Mouse (Mus musculus) forebrain, embryonic 15.5 days (tissue): Measurements from ENCODE around the gene Caskin2. TPM values are rescaled to one million over a fixed set of nuclear protein-coding genes. Genes with fewer than 3 reads are reported as not detected.

Experiments used
- ATAC-seq: fragments of 200-750 bp; cut with Nextera tagmentation; replicated peaks from 2 replicates; pipeline ENCODE4 v1.8.0; 2017; ENCODE audit warnings: mild to moderate bottlenecking, moderate TSS enrichment, moderate library complexity
- H3K27ac ChIP-seq: fragments of 300-500 bp; sonication (generic); replicated peaks from 2 replicates; pipeline ENCODE4 v1.5.1; 2015; ENCODE audit warnings: mild to moderate bottlenecking, inconsistent platforms
- H3K27me3 ChIP-seq: fragments of 300-500 bp; sonication (generic); 2 replicates; pipeline ENCODE4 v1.6.1; 2015; ENCODE audit warnings: inconsistent platforms
- H3K36me3 ChIP-seq: fragments of 300-500 bp; sonication (generic); 2 replicates; pipeline ENCODE4 v1.6.1; 2015; ENCODE audit warnings: mild to moderate bottlenecking, inconsistent platforms
- H3K4me1 ChIP-seq: fragments of 300-500 bp; sonication (generic); 2 replicates; pipeline ENCODE4 v1.6.1; 2015; ENCODE audit warnings: inconsistent platforms
- H3K4me2 ChIP-seq: fragments of 300-500 bp; sonication (generic); replicated peaks from 2 replicates; pipeline ENCODE4 v1.6.1; 2015; ENCODE audit warnings: mild to moderate bottlenecking, inconsistent platforms
- H3K4me3 ChIP-seq: fragments of 300-500 bp; sonication (generic); 2 replicates; pipeline ENCODE4 v1.5.1; 2015; ENCODE audit warnings: mild to moderate bottlenecking, inconsistent platforms
- H3K9ac ChIP-seq: fragments of 300-500 bp; sonication (generic); replicated peaks from 2 replicates; pipeline ENCODE4 v1.6.1; 2015; ENCODE audit warnings: mild to moderate bottlenecking, inconsistent platforms
- H3K9me3 ChIP-seq: fragments of 300-500 bp; sonication (generic); 2 replicates; pipeline ENCODE4 v1.6.1; 2016; ENCODE audit warnings: inconsistent platforms
- WGBS: fragments of 180-500 bp; shearing (Covaris S2); methylation state at CpG from one replicate; pipeline ENCODE4 v1.1.7; 2015; ENCODE audit warnings: mixed read lengths; 5-methylcytosine and 5-hydroxymethylcytosine counted together
- polyA plus RNA-seq: library from polyadenylated mRNA; unstranded; fragments of >200 nt; fragmentation: Nextera tagmentation; extraction: Ambion mirVana; gene quantifications from 2 replicates; pipeline ENCODE4 v1.2.1, GENCODE M21; 2015

Caskin2 gene
- polyA plus RNA-seq, 1 experiment from 2014 or later = 7.8 TPM

DNA sequence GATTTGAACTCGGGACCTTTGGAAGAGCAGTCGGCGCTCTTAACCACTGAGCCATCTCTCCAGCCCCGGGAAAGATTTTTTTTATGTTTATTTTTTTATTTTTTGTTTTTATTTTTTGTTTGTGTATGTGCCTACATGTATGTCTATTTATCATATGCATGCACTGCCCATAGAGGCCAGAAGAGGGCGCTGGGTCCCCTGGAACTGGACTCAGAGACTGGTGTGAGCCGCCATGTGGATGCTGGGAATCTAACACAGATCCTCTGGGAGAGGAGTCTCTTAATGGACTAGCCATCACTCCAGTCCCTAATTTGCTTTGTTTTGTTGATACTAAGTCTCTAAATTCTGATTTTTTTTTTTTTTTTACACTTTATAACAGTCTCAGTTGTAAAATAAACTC is 27.6 kb upstream of the Caskin2 start:
- no peaks in the 10 kb centered on the region for H3K27me3 ChIP-seq
- H3K9me3 ChIP-seq = no peaks in the 10 kb centered on the region
- H3K4me3 ChIP-seq = no peak overlapping the region
- no peaks in the 10 kb centered on the region for H3K36me3 ChIP-seq
- ATAC-seq = no peak
- no peak overlapping the region for H3K4me2 ChIP-seq
- no peak overlapping the region for H3K9ac ChIP-seq
- no peak overlapping the region for H3K27ac ChIP-seq
- WGBS = 84% methylated on average over 6 of the region's 6 CpGs
- no peaks in the 10 kb centered on the region for H3K4me1 ChIP-seq

DNA sequence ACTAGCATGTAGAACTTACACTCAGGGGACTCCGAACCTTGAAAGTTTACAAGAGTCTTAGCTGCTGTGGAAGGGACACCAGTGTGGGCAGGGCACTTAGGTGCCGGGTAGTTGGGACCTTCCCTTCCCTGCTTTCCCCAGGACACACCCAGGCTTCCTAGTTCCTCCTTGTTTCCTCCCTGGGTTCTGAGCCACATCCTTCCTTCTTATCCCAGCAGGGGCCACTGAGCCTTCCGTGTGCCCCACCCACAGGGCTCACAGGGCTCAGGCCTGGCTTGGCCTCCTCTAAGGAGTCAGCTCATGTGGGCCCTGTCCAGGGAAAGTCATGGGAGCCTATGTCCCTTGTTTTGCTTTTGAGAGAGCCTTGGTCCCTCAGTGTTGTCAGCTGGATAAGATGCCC is 26.3 kb upstream of the Caskin2 start:
- no peaks in the 10 kb centered on the region for H3K9me3 ChIP-seq
- H3K27ac ChIP-seq = no peak overlapping the region
- 60% methylated on average over 3 of the region's 3 CpGs for WGBS
- no peak overlapping the region for H3K9ac ChIP-seq
- ATAC-seq = no peak
- no peaks in the 10 kb centered on the region for H3K36me3 ChIP-seq
- no peaks in the 10 kb centered on the region for H3K4me1 ChIP-seq
- H3K4me2 ChIP-seq = no peak overlapping the region
- no peak overlapping the region for H3K4me3 ChIP-seq
- H3K27me3 ChIP-seq = no peaks in the 10 kb centered on the region

- H3K9me3 ChIP-seq = no peaks in the 10 kb centered on the region
- H3K27ac ChIP-seq = no peak overlapping the region
- no peak for ATAC-seq
- H3K4me1 ChIP-seq = no peaks in the 10 kb centered on the region
- no peak overlapping the region for H3K9ac ChIP-seq
- no peak overlapping the region for H3K4me2 ChIP-seq
- WGBS = 61% methylated on average over 3 of the region's 4 CpGs
- H3K27me3 ChIP-seq = no peaks in the 10 kb centered on the region
- H3K36me3 ChIP-seq = no peaks in the 10 kb centered on the region
- H3K4me3 ChIP-seq = no peak overlapping the region
These were observed 25.5 kb upstream of the Caskin2 start for GRCm38 (mm10) chr11:115838895-115839311.

DNA sequence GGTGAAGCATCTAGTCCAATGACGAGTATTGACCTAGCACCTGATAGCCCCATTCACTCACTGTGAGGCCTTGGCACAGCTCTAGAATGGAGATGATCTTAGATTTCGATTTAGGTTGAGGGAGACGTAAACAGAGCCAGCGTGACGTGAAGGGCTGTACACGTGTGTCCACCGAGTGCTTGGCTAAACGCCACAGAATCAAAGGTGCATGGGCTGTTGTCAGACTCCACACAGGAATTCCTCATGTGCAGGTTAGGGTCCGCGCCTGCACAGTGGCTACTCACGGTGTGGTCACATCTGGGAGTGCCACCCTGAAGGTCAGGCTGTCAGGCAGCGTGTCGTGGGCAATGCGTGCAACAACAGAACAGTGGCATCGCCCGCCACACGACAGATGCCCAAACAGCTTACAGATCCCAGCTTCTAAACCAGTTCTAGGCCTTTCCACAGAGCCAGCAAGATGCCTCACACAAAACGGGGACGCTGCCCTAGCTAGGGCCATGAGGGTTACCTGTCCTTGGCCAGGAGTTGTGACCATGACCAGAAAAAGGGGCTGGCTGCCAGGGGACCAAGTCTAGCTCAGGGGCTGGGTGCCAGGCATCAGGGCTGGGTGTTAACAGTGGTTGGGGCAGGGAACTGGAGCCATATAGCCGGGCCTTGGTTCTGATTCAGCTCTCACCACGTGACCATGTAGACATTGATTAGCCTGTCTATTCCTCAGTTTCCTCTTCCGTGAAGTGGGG is 24.3 kb upstream of the Caskin2 start:
- no peaks in the 10 kb centered on the region for H3K4me1 ChIP-seq
- no peak overlapping the region for H3K4me2 ChIP-seq
- H3K27ac ChIP-seq = no peak overlapping the region
- no peaks in the 10 kb centered on the region for H3K36me3 ChIP-seq
- 94% methylated on average over 22 of the region's 22 CpGs for WGBS
- no peaks in the 10 kb centered on the region for H3K9me3 ChIP-seq
- no peaks in the 10 kb centered on the region for H3K27me3 ChIP-seq
- H3K9ac ChIP-seq = no peak overlapping the region
- ATAC-seq = no peak
- no peak overlapping the region for H3K4me3 ChIP-seq

DNA sequence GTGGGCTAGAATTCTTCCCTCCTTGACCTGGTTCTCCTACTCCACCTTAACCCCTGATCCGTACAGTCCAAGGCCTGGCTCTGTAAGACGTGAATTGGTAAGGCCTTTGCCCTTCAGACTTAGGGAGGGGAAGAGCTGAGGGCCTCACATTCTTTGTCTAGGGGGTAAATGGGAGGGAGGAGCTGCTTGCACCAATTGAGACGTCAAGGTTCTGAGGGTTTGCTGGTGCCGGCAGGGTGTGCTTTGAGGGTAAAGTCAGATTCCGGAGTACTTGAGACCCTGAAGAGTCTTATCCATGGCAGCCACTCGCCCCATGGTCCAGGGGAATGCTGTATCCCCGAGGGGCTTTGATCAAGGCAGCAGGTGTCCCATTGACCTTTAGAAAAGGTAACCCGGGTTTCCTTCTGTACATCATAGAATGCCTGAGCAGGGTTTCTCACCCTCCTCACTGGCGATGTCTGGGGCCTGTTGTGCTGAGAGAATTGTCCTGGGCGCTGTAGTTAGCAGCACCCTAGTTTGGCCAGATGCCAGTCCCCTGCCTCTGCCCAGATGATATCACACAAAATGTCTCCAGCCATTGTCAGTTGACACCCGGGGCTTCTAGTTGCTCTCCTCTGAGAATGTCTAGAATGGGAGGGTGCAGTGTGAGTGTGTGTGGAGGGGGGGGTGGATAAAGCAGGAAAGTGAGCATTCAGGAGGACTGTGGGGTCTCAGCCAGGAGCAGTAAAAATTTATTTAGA is 23.4 kb upstream of the Caskin2 start:
- no peaks in the 10 kb centered on the region for H3K9me3 ChIP-seq
- H3K36me3 ChIP-seq = no peaks in the 10 kb centered on the region
- no peak overlapping the region for H3K9ac ChIP-seq
- WGBS = 36% methylated on average over 11 of the region's 11 CpGs
- no peak overlapping the region for H3K4me2 ChIP-seq
- no peak overlapping the region for H3K27ac ChIP-seq
- no peak for ATAC-seq
- H3K4me1 ChIP-seq = no peaks in the 10 kb centered on the region
- H3K4me3 ChIP-seq = no peak overlapping the region
- 0 out of 2 replicates have a peak, but pooled peaks cover 3% of the 10 kb centered on the region for H3K27me3 ChIP-seq

DNA sequence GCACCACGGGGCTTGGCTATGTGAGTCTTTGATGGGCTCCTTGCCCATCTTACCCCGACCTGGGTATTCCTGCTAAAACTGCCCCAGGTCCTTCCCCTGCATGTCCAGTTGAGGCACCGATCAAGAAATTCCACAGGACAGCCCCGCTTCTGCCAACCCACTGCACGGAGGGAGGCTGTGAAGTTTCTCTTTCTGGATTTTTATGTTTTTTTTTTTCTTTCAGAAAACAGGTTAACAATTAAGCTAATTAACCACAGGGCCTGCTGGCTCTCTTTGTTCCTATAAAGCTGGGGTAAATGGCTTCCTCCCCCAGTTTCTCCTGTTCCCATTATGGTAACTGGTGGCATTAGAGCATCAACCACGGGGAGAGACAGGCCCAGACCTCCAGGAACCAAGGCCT is 20.6 kb upstream of the Caskin2 start:
- ATAC-seq = no peak
- H3K9ac ChIP-seq = no peak overlapping the region
- 38% methylated on average over 6 of the region's 6 CpGs for WGBS
- H3K4me3 ChIP-seq = no peak overlapping the region
- no peak overlapping the region for H3K4me2 ChIP-seq
- H3K27ac ChIP-seq = no peak overlapping the region
- H3K9me3 ChIP-seq = no peaks in the 10 kb centered on the region
- no peaks in the 10 kb centered on the region for H3K4me1 ChIP-seq
- peaks cover 12% of the 10 kb centered on the region; the same call in 1 of the 2 replicates for H3K27me3 ChIP-seq
- H3K36me3 ChIP-seq = no peaks in the 10 kb centered on the region

DNA sequence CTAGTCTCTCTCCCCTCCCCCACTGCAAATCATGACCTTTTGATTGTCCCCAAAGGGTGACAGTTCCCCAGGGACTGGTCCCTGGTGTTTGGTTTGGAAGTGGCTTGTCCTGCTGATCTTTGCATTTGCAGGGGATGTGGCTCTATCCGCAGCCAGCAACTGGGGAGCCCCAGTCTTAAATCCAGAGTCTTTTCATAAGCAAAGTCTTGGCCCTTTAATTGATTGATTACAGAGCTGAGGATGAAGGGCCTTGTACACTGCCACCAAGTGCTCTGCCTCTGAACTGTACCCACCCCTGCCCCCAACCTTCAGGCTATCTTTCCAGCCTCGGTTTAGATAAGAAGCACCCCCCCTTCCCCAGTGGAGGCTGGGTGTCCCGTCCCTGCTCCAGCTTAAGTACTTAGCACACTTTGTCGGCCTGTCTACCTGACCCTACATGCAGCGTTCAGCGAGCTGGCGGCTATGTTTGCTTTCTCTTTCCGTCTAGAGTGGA is 19.6 kb upstream of the Caskin2 start:
- no peaks in the 10 kb centered on the region for H3K4me1 ChIP-seq
- no peak overlapping the region for H3K4me2 ChIP-seq
- 28% methylated on average over 8 of the region's 8 CpGs for WGBS
- no peak overlapping the region for H3K4me3 ChIP-seq
- H3K9me3 ChIP-seq = no peaks in the 10 kb centered on the region
- no peaks in the 10 kb centered on the region for H3K36me3 ChIP-seq
- no peak overlapping the region for H3K9ac ChIP-seq
- H3K27me3 ChIP-seq = peaks cover 12% of the 10 kb centered on the region; the same call in 1 of the 2 replicates
- no peak for ATAC-seq
- H3K27ac ChIP-seq = no peak overlapping the region

DNA sequence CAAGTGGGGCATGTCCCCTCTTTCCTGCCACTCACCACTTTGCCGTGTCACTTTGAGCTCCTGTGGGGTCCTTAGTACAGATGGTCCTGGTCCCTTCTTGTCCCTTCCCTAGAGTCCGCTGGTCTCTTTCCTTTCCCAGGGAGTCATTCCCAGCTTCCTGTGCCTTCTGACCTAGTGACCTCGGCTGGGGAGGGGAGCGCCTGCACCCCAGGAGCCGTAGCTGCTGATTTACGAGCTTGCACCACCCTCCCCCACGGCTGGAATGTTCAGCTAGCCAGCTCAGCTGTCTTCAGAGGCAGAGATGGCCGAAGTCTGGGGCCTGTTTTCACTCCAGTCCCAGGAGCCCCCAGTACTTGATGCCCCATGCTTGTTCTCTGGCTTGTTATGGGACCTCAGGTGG is 19.1 kb upstream of the Caskin2 start:
- Histone ChIP-seq H3K4me3 (no peak overlapping the region), H3K27me3 (peaks cover 12% of the 10 kb centered on the region; the same call in 1 of the 2 replicates), H3K9ac (no peak overlapping the region), H3K27ac (no peak overlapping the region), H3K4me2 (no peak overlapping the region), H3K4me1 (no peaks in the 10 kb centered on the region), H3K36me3 (no peaks in the 10 kb centered on the region), H3K9me3 (no peaks in the 10 kb centered on the region)
- ATAC-seq = no peak
- 24% methylated on average over 8 of the region's 8 CpGs for WGBS

DNA sequence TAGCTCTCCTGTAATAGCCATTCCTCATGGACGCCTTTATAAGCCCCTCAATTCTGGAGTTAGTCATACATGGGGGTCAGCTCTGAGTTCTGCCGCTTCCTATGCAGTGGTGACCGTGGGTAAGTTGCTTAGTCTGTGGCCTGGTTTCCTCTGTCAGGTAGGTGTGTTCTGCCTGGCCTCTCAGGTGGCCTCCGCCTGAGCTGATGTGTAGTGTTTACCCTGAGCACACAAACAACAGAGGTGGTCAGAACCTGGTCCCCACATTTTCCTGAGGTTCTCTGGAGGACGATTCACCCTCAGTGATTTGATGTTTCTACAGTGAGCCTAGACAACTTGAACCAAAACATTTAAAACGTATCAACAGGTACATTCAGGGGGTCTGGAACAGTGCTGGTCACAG is 18.6 kb upstream of the Caskin2 start:
- 76% methylated on average over 6 of the region's 6 CpGs for WGBS
- H3K4me2 ChIP-seq = no peak overlapping the region
- no peak overlapping the region for H3K27ac ChIP-seq
- ATAC-seq = no peak
- no peak overlapping the region for H3K4me3 ChIP-seq
- no peaks in the 10 kb centered on the region for H3K36me3 ChIP-seq
- H3K9me3 ChIP-seq = no peaks in the 10 kb centered on the region
- H3K4me1 ChIP-seq = no peaks in the 10 kb centered on the region
- no peak overlapping the region for H3K9ac ChIP-seq
- peaks cover 15% of the 10 kb centered on the region; the same call in 1 of the 2 replicates for H3K27me3 ChIP-seq

GRCm38 (mm10) chr11:115831518-115831917 is 18.1 kb upstream of the Caskin2 start:
- no peak for ATAC-seq
- H3K27ac ChIP-seq = no peak overlapping the region
- no peaks in the 10 kb centered on the region for H3K9me3 ChIP-seq
- H3K36me3 ChIP-seq = no peaks in the 10 kb centered on the region
- no peak overlapping the region for H3K9ac ChIP-seq
- 61% methylated on average over 3 of the region's 3 CpGs for WGBS
- H3K4me1 ChIP-seq = no peaks in the 10 kb centered on the region
- H3K27me3 ChIP-seq = peaks cover 17% of the 10 kb centered on the region; the same call in 1 of the 2 replicates
- no peak overlapping the region for H3K4me3 ChIP-seq
- no peak overlapping the region for H3K4me2 ChIP-seq

GRCm38 (mm10) chr11:115830550-115831325 is 17.3 kb upstream of the Caskin2 start:
- H3K4me1 ChIP-seq = no peaks in the 10 kb centered on the region
- no peaks in the 10 kb centered on the region for H3K36me3 ChIP-seq
- no peak overlapping the region for H3K27ac ChIP-seq
- H3K4me2 ChIP-seq = no peak overlapping the region
- no peak overlapping the region for H3K4me3 ChIP-seq
- 24% methylated on average over 25 of the region's 25 CpGs for WGBS
- no peak for ATAC-seq
- H3K9ac ChIP-seq = no peak overlapping the region
- peaks cover 25% of the 10 kb centered on the region for H3K27me3 ChIP-seq
- no peaks in the 10 kb centered on the region for H3K9me3 ChIP-seq

DNA sequence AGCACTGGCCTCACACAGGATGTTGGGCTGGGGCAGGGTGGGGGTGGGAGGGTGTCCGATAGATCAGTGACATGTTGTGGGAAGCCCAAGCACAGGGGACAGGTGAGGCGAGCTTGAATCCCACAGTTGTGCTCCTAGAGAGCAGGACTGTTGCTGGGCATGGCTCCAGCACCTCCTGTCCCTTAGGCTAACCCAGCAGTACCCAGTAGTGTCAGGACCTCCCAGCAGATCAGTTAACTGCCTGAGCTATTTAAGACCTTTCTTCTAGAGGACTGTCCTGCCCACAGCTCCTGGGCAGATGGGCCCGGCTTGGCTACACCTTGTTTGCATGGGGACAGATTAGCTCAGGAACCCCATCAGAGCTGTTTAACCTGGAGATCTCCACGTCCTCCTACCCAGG is 15.6 kb upstream of the Caskin2 start:
- Histone ChIP-seq H3K4me3 (no peak overlapping the region), H3K36me3 (no peaks in the 10 kb centered on the region), H3K27ac (no peak overlapping the region), H3K4me2 (no peak overlapping the region), H3K9ac (no peak overlapping the region), H3K4me1 (peaks cover 7% of the 10 kb centered on the region), H3K9me3 (no peaks in the 10 kb centered on the region), H3K27me3 (peaks cover 42% of the 10 kb centered on the region)
- no peak for ATAC-seq
- WGBS = 68% methylated on average over 4 of the region's 4 CpGs
